Mouse (Mus musculus) skeletal muscle tissue, postnatal 0 days (tissue): ENCODE results near the gene Cdrt4. TPM values are rescaled to one million over a fixed set of nuclear protein-coding genes. Genes with fewer than 3 reads are reported as not detected.

ENCODE experiments used
- polyA plus RNA-seq: library from polyadenylated mRNA; unstranded; fragments of >200 nt; fragmentation: Nextera tagmentation; extraction: Ambion mirVana; gene quantifications from 2 replicates; pipeline ENCODE4 v1.2.1, GENCODE M21; 2015

Cdrt4 gene
- polyA plus RNA-seq = 0.32 and 0.49 TPM in 2 replicates

GRCm38 (mm10) chr11:62951012-62951411, at the start of gene Cdrt4:
TSS of gene Cdrt4 (plus strand) at chr11:62951193.

Other genes with a start within 250 kb of the Cdrt4 start
- gene Zfp287, start 219.3 kb upstream of the Cdrt4 start, polyA plus RNA-seq = 2.5 and 2.9 TPM in 2 replicates
- not detected in 2 replicates for gene Gm10428, start 198.1 kb upstream of the Cdrt4 start, polyA plus RNA-seq
- gene Zfp286, start 161.7 kb upstream of the Cdrt4 start, polyA plus RNA-seq = 4.9 and 5.7 TPM in 2 replicates
- 17.9 and 19.2 TPM in 2 replicates for gene Trim16, start 131.0 kb upstream of the Cdrt4 start, polyA plus RNA-seq
- gene Fbxw10, start 104.1 kb upstream of the Cdrt4 start, polyA plus RNA-seq = 0.43 and 0.58 TPM in 2 replicates
- 30.8 and 36.7 TPM in 2 replicates for gene Tvp23b, start 71.7 kb upstream of the Cdrt4 start, polyA plus RNA-seq
- gene Tekt3, start 110.5 kb downstream of the Cdrt4 start, polyA plus RNA-seq = not detected in 2 replicates
- 244 and 271 TPM in 2 replicates for gene Pmp22, start 177.8 kb downstream of the Cdrt4 start, polyA plus RNA-seq